Mouse (Mus musculus) MEL (cell line): Measurements from ENCODE around the gene Robo1. TPM values are rescaled to one million over a fixed set of nuclear protein-coding genes. Genes with fewer than 3 reads are reported as not detected.

Source experiments
- DNase-seq: peaks from one replicate; pipeline ENCODE4 v3.0.0; 2011; ENCODE audit warnings: low read depth, low spot score
- H3K27ac ChIP-seq: 2 replicates; pipeline ENCODE4 v1.5.1; 2012; ENCODE audit warnings: low read depth, mild to moderate bottlenecking, control low read depth, low read length, moderate library complexity; ENCODE audit not compliant: control insufficient read depth
- H3K27me3 ChIP-seq, 2 experiments: fragments of 150-350 bp in 1 of 2; sonication (generic) in 1 of 2; 2 replicates each; pipeline ENCODE4 v1.6.1; 2012; ENCODE audit warnings: low read length in 2 of 2, mild to moderate bottlenecking in 2 of 2, improper control_type of control experiment in 1 of 2, moderate library complexity in 1 of 2; ENCODE audit not compliant: insufficient read depth in 2 of 2, control insufficient read depth in 1 of 2
- H3K36me3 ChIP-seq, 2 experiments: 2 replicates each; pipeline ENCODE4 v1.6.1; 2012 to 2014; ENCODE audit warnings: low read length in 2 of 2, improper control_type of control experiment in 1 of 2, inconsistent platforms in 1 of 2, mild to moderate bottlenecking in 1 of 2; ENCODE audit not compliant: insufficient read depth in 2 of 2, control insufficient read depth in 1 of 2
- H3K4me1 ChIP-seq, 2 experiments: fragments of 150-350 bp in 1 of 2; sonication (generic) in 1 of 2; 2 replicates each; pipeline ENCODE4 v1.6.1; 2012; ENCODE audit warnings: low read length in 2 of 2, improper control_type of control experiment in 1 of 2, mild to moderate bottlenecking in 1 of 2; ENCODE audit not compliant: insufficient read depth in 2 of 2, control insufficient read depth in 1 of 2
- H3K4me3 ChIP-seq, 2 experiments: fragments of 150-350 bp in 1 of 2; sonication (generic) in 1 of 2; 2 replicates each; pipeline ENCODE4 v1.5.1; 2012; ENCODE audit warnings: low read depth in 2 of 2, low read length in 2 of 2, mild to moderate bottlenecking in 2 of 2, moderate library complexity in 2 of 2, control low read depth in 1 of 2, improper control_type of control experiment in 1 of 2; ENCODE audit not compliant: control insufficient read depth in 1 of 2, insufficient read depth in 1 of 2
- H3K79me2 ChIP-seq: 2 replicates; pipeline ENCODE4 v1.6.1; 2012; ENCODE audit warnings: mild to moderate bottlenecking, low read length, moderate library complexity; ENCODE audit not compliant: control insufficient read depth, poor library complexity, insufficient read depth
- H3K9ac ChIP-seq: 2 replicates; pipeline ENCODE4 v1.6.1; 2012; ENCODE audit warnings: low read depth, mild to moderate bottlenecking, control low read depth, low read length, moderate library complexity; ENCODE audit not compliant: control insufficient read depth, poor library complexity, severe bottlenecking
- H3K9me3 ChIP-seq: fragments of 150-350 bp; sonication (generic); replicated peaks from 2 replicates; pipeline ENCODE4 v1.6.1; 2012; ENCODE audit warnings: mild to moderate bottlenecking, low read length, improper control_type of control experiment, moderate library complexity; ENCODE audit not compliant: insufficient read depth
- BHLHE40 ChIP-seq: IDR thresholded peaks from 2 replicates; pipeline ENCODE4 v1.6.1; 2012; ENCODE audit warnings: low read depth, mild to moderate bottlenecking, inconsistent platforms, low read length, improper control_type of control experiment, borderline replicate concordance
- CHD1 ChIP-seq: IDR thresholded peaks from 2 replicates; pipeline ENCODE4 v1.6.1; 2012; ENCODE audit warnings: low read depth, mild to moderate bottlenecking, inconsistent platforms, low read length, improper control_type of control experiment
- CHD2 ChIP-seq: IDR thresholded peaks from 2 replicates; pipeline ENCODE4 v1.6.1; 2011; ENCODE audit warnings: low read length, improper control_type of control experiment
- ETS1 ChIP-seq: IDR thresholded peaks from 2 replicates; pipeline ENCODE4 v1.6.1; 2012; ENCODE audit warnings: low read depth, mild to moderate bottlenecking, inconsistent platforms, low read length, improper control_type of control experiment, moderate library complexity
- GABPA ChIP-seq: IDR thresholded peaks from 2 replicates; pipeline ENCODE4 v1.6.1; 2012; ENCODE audit warnings: low read depth, mild to moderate bottlenecking, inconsistent platforms, low read length, improper control_type of control experiment, moderate library complexity
- GATA1 ChIP-seq: IDR thresholded peaks from 2 replicates; pipeline ENCODE4 v1.6.1; 2011; ENCODE audit warnings: low read depth, low read length, improper control_type of control experiment
- MAFK ChIP-seq: IDR thresholded peaks from 2 replicates; pipeline ENCODE4 v1.6.1; 2011; ENCODE audit warnings: low read depth, mild to moderate bottlenecking, low read length, improper control_type of control experiment, borderline replicate concordance
- MEF2A ChIP-seq: IDR thresholded peaks from 2 replicates; pipeline ENCODE4 v1.6.1; 2014; ENCODE audit warnings: low read depth, mild to moderate bottlenecking, inconsistent platforms, low read length, improper control_type of control experiment; ENCODE audit not compliant: poor library complexity, insufficient replicate concordance, severe bottlenecking; ENCODE audit errors: extremely low read depth
- NRF1 ChIP-seq: IDR thresholded peaks from 2 replicates; pipeline ENCODE4 v1.6.1; 2014; ENCODE audit warnings: low read depth, mild to moderate bottlenecking, inconsistent platforms, low read length, improper control_type of control experiment, moderate library complexity; ENCODE audit not compliant: poor library complexity, insufficient read depth, severe bottlenecking
- POLR2A ChIP-seq, 2 experiments: IDR thresholded peaks; 2 replicates each; pipeline ENCODE4 v1.6.1; 2011 to 2012; ENCODE audit warnings: low read length in 2 of 2, mild to moderate bottlenecking in 2 of 2, control low read depth in 1 of 2, improper control_type of control experiment in 1 of 2, low read depth in 1 of 2, moderate library complexity in 1 of 2; ENCODE audit not compliant: control insufficient read depth in 1 of 2, insufficient read depth in 1 of 2, poor library complexity in 1 of 2
- POLR2AphosphoS5 ChIP-seq: IDR thresholded peaks from 2 replicates; pipeline ENCODE4 v1.6.1; 2012; ENCODE audit warnings: low read depth, borderline replicate concordance, mild to moderate bottlenecking, inconsistent platforms, low read length, moderate library complexity, mixed read lengths
- RAD21 ChIP-seq: IDR thresholded peaks from 2 replicates; pipeline ENCODE4 v1.6.1; 2011; ENCODE audit warnings: mild to moderate bottlenecking, low read depth, low read length, improper control_type of control experiment
- SIN3A ChIP-seq: IDR thresholded peaks from 2 replicates; pipeline ENCODE4 v1.6.1; 2012; ENCODE audit warnings: low read length, improper control_type of control experiment, inconsistent platforms
- UBTF ChIP-seq: IDR thresholded peaks from 2 replicates; pipeline ENCODE4 v1.6.1; 2012; ENCODE audit warnings: low read depth, mild to moderate bottlenecking, inconsistent platforms, low read length, improper control_type of control experiment, moderate library complexity, borderline replicate concordance; ENCODE audit not compliant: insufficient read depth
- USF1 ChIP-seq: IDR thresholded peaks from 2 replicates; pipeline ENCODE4 v1.6.1; 2014; ENCODE audit warnings: low read depth, mild to moderate bottlenecking, inconsistent platforms, low read length, improper control_type of control experiment, moderate library complexity
- ZC3H11A ChIP-seq: IDR thresholded peaks from 2 replicates; pipeline ENCODE4 v1.6.1; 2012; ENCODE audit warnings: low read depth, mild to moderate bottlenecking, inconsistent platforms, low read length, improper control_type of control experiment
- ZNF384 ChIP-seq: IDR thresholded peaks from 2 replicates; pipeline ENCODE4 v1.6.1; 2012; ENCODE audit warnings: low read depth, mild to moderate bottlenecking, inconsistent platforms, low read length, improper control_type of control experiment
- polyA plus RNA-seq, 2 experiments: library from polyadenylated mRNA; stranded (reverse) in 1 of 2; unstranded in 1 of 2; fragments of >175 nt in 1 of 2; fragments of >200 nt in 1 of 2; gene quantifications; 2 replicates each; pipeline versions ENCODE4 v1.2.1 to v1.2.4; 2012; ENCODE audit warnings: low replicate concordance in 2 of 2, low read depth in 1 of 2; ENCODE audit not compliant: insufficient read length in 2 of 2, insufficient read depth in 1 of 2, missing spikeins in 1 of 2
- total RNA-seq: library from RNA; depleted of rRNA; stranded (reverse); fragments of 300-350 nt; gene quantifications from 2 replicates; pipeline ENCODE4 v1.2.3, GENCODE M21; 2012

The Robo1 gene
- total and polyA plus RNA-seq, 3 experiments: not detected

DNA sequence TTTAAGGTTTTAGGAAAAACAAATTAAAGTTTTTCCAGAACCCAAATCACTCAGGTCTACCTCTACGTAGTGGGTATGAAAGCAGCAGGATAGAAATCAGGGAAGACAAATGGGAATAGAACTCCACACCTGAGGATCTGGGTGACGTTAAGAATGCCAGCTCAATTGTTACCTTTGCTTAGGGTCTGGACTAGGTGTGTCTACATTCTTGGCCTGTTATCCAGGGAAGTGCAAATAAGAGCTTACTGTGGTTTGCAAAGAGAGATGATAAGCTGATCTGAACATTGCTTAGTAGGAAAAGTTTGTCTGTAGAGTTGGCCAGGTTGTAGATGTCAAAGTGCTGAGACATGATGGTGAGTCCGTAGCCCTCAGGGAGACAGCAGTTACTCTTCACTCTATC, 754.4 kb downstream of the Robo1 start:
- TF ChIP-seq MAFK: no peak
- no peak for TF ChIP-seq GATA1
- no peak for TF ChIP-seq UBTF
- TF ChIP-seq ZNF384: no peak
- TF ChIP-seq CHD1: no peak
- TF ChIP-seq MEF2A: no peak
- TF ChIP-seq NRF1: no peak
- no peak for TF ChIP-seq SIN3A
- TF ChIP-seq ETS1: no peak
- TF ChIP-seq RAD21: no peak
- TF ChIP-seq POLR2AphosphoS5: no peak
- TF ChIP-seq GABPA: no peak
- Histone ChIP-seq H3K36me3 (no peaks in the 10 kb centered on the region), H3K9me3 (no peaks in the 10 kb centered on the region)

GRCm38 (mm10) chr16:73067782-73068181, 759.7 kb downstream of the Robo1 start:
- Histone ChIP-seq H3K4me1 (no peaks in the 10 kb centered on the region; a peak in 1 of 4 replicates), H3K27ac (no peak overlapping the region), H3K9ac (no peak overlapping the region), H3K4me3 (no peak overlapping the region), H3K79me2 (no peaks in the 10 kb centered on the region), H3K9me3 (no peaks in the 10 kb centered on the region), H3K36me3 (no peaks in the 10 kb centered on the region), H3K27me3 (no peaks in the 10 kb centered on the region)
- no peak for DNase-seq
- TF ChIP-seq ZNF384 (no peak), USF1 (no peak), POLR2A (IDR thresholded peaks at IDR 0.05; ENCODE audit: control insufficient read depth in 1 of 2, insufficient read depth in 1 of 2, low read depth in 1 of 2, low read length in 2 of 2, poor library complexity in 1 of 2) (no peak), SIN3A (no peak), ZC3H11A (no peak), CHD2 (no peak), GATA1 (no peak), BHLHE40 (no peak), MAFK (no peak)

More for the DNA sequence above, 754.4 kb downstream of the Robo1 start:
- no peaks in the 10 kb centered on the region for H3K79me2 ChIP-seq
- no peak overlapping the region for H3K9ac ChIP-seq
- H3K27me3 ChIP-seq: no peaks in the 10 kb centered on the region
- no peak overlapping the region for H3K4me3 ChIP-seq
- H3K27ac ChIP-seq: no peak overlapping the region
- no peaks in the 10 kb centered on the region for H3K4me1 ChIP-seq
- DNase-seq: no peak
